Mouse (Mus musculus): Measurements from ENCODE around the gene Psmg4.

Psmg4 gene

GRCm38 (mm10) chr13:34192414-34193191 is 29.8 kb downstream of the Psmg4 start:
- intact Hi-C loops (cut with DNase I) = loop anchor here (5.0 kb wide), 1 partner anchor 140 kb away; no protein-coding TSS in a partner anchor

DNA sequence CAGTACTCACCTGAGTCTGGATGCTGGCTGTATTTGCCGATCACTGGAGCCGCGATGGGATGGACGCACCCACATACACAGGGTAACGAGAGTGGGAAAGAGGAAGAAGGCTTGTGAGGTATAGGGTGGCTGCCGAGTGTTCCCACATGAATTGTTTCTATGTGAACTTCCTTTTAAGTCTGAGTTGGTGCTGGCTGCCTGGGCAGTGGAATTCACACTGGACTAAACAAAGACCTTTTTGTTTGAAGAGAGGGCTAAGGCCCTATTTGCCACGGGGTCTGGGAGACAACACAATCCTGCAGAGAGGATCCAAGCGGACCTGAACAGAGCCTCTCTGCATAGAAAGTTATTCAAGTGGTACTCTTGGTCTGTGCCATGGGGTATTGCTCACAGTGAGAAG is 30.6 kb downstream of the Psmg4 start:
- intact Hi-C loops (cut with DNase I) = loop anchor here (5.0 kb wide), 1 partner anchor 139 kb away; no protein-coding TSS in a partner anchor

DNA sequence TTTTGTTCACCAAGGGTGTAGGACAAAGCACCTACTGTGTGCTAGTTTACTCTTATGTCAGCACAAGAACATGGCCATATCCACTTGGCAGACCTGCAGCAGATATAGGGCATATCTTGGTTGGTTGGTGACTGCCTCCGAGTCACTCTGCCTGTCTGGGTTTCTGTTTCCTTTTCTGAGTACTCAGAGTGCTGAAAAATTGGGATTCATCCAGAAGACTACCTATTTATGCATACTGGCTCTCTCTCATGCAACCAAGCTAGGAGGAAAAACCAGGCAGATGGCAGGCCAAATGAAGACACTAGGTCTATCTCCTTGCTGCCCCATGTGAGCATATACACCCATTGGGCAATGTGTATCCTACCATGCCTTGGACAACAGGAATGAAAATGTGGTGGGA is 32.9 kb downstream of the Psmg4 start:
- intact Hi-C loops (cut with DNase I) = no loop called here

- intact Hi-C loops (cut with DNase I) = no loop called here
Observed at GRCm38 (mm10) chr13:34205216-34205615, 42.5 kb downstream of the Psmg4 start.

DNA sequence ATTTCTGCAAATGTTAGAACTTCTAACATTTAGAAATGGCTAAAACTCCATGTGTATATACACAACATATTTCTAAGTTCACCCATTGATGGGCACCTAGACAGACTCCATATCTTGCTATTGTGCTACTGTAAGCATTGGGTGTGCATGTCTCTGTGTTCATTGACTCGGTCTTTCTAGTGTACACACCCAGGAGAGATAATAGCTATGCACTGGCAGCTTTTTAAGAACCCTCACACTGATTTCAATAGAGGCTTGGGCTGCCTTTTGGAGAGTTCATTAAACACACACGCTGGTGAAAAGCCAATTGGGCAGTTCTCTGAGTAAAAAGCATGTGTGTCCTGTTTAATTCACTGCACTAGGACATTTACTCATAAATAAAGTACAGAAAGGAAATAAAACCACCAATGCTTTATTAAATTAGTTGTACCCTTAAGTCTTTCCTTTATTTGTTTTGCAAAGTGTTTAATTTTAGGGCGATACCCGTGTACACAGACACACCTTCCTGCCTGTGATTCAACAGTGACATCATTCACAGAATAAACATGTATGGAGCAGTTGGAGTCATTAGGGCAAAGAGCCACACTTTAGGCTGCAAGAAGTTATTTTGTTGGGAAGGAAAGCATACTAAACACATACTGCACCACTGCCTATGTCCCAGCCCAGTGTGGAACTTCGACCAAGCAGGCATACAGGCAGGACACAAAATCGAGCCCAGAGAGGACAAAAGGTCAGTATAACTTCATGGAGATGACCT is 45.1 kb downstream of the Psmg4 start:
- intact Hi-C loops (cut with DNase I) = no loop called here

GRCm38 (mm10) chr13:34211261-34211775 is 48.6 kb downstream of the Psmg4 start:
- intact Hi-C loops (cut with DNase I) = no loop called here

- intact Hi-C loops (cut with DNase I) = no loop called here
Observed at GRCm38 (mm10) chr13:34212735-34213212, 50.0 kb downstream of the Psmg4 start.

DNA sequence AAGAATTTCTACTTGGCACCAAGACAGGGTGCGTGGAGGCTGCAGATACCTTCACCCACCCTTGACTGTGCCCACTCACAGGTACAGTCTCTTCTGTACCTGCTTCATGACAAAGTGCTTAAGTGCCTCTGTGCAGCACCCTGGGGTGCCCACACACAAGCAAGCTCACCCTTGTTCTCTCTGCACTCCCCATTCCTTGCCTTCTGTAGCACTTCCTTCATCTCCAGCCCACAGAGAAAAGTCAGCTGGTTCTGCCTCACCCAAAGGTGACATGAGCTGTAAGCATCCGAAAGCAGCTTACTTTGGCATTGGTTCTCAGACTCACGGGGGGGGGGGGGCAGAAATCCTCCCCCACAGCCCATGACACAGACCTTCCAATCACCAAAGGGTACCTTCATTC is 52.1 kb downstream of the Psmg4 start:
- intact Hi-C loops (cut with DNase I) = no loop called here

DNA sequence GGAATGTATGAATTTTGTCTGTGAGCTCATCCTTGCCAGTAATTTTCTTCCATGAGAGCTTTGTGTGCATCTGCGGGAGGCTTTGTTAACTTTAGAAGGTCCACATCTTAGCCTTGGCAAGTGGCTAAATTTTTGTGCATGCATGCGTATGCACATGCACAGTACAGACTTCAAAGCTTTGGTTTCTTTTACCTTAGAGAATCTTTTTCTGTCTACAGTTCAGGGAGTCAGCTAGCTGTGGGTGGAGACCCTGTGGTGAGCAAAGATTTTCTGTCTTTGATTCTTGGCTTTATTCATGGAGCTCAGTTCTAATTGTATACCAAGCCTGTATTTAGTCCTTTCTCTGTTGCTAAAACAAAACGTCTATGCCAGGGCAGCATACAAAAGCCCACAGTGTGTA is 56.0 kb downstream of the Psmg4 start:
- intact Hi-C loops (cut with DNase I) = no loop called here

GRCm38 (mm10) chr13:34219728-34220127 is 57.0 kb downstream of the Psmg4 start:
- intact Hi-C loops (cut with DNase I) = no loop called here

DNA sequence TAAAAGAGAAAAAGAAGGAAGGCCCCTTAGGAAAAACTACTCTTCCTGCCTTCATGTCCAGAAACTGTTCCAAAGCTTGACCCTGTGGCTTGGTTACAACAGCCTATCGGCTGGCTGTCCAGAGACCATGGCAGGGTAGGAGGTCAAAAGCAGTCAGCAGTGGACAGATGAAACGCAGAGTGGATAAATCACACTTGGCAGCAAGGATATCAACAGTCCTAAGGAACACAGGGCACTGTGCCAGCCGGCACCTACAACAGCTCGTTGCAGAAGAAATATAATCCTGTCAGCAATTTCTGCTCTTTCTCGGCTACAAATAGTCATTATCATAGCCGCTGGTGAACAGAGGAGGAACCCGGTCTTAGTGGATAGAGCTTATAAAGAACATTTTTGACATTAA is 60.2 kb downstream of the Psmg4 start:
- intact Hi-C loops (cut with DNase I) = no loop called here

DNA sequence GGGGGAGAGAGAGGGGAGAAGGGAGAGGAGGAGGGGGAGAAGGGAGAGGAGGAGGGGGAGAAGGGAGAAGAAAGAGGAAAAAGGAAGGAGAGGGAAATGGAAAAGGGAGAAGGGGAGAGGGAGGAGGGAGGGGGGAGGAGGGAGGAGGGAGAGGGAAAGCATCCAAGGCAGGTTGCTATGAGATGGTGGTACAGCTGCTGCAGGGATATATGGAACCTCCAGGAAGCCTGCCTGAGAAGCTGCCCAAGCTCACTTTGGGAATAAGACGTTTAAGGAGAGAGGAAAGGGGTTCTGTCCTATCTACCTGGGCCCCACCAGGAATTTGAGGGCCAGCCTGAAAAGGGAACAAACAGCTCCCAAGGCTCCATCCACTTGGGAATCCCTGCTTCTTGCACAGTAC is 64.2 kb downstream of the Psmg4 start:
- intact Hi-C loops (cut with DNase I) = no loop called here

All from adrenal gland (tissue).